Mouse (Mus musculus): ENCODE results near the gene Vmn1r129. TPM values are rescaled to one million over a fixed set of nuclear protein-coding genes. Genes with fewer than 3 reads are reported as not detected.

The Vmn1r129 gene
- not detected for polyA plus RNA-seq (2017; shearing (Covaris generic))

GRCm38 (mm10) chr7:21361191-21361590 lies at the start of gene Vmn1r129:
TSS of gene Vmn1r129 (minus strand) at chr7:21361291.

GRCm38 (mm10) chr7:21349073-21349472 lies 12.0 kb downstream of the Vmn1r129 start, which contains the start of gene Vmn1r128:
TSS of gene Vmn1r128 (plus strand) at chr7:21349373.

GRCm38 (mm10) chr7:21319761-21320160 lies 41.3 kb downstream of the Vmn1r129 start, which contains the start of gene Vmn1r127:
TSS of gene Vmn1r127 (minus strand) at chr7:21319861.

Other genes starting within 250 kb of the Vmn1r129 start
- not detected for gene Vmn1r122, start 227.2 kb downstream of the Vmn1r129 start, polyA plus RNA-seq (2017; shearing (Covaris generic))
- gene Vmn1r123, start 199.1 kb downstream of the Vmn1r129 start, polyA plus RNA-seq (2017; shearing (Covaris generic)), result not detected
- not detected for gene Gm5157, start 170.9 kb downstream of the Vmn1r129 start, polyA plus RNA-seq (2017; shearing (Covaris generic))
- not detected for gene Vmn1r124, start 100.7 kb downstream of the Vmn1r129 start, polyA plus RNA-seq (2017; shearing (Covaris generic))
- not detected for gene Vmn1r125, start 89.1 kb downstream of the Vmn1r129 start, polyA plus RNA-seq (2017; shearing (Covaris generic))
- gene Vmn1r126, start 59.8 kb downstream of the Vmn1r129 start, polyA plus RNA-seq (2017; shearing (Covaris generic)), result not detected
- gene Vmn1r127, start 41.4 kb downstream of the Vmn1r129 start, polyA plus RNA-seq (2017; shearing (Covaris generic)), result not detected
- not detected for gene Vmn1r128, start 11.9 kb downstream of the Vmn1r129 start, polyA plus RNA-seq (2017; shearing (Covaris generic))
- not detected for gene Gm6882, start 71.5 kb upstream of the Vmn1r129 start, polyA plus RNA-seq (2017; shearing (Covaris generic))
- gene Vmn1r130, start 150.5 kb upstream of the Vmn1r129 start, polyA plus RNA-seq (2017; shearing (Covaris generic)), result not detected
- gene Vmn1r131, start 184.8 kb upstream of the Vmn1r129 start, polyA plus RNA-seq (2017; shearing (Covaris generic)), result not detected